Mouse (Mus musculus): ENCODE results near the gene Cnot2. TPM values are rescaled to one million over a fixed set of nuclear protein-coding genes. Genes with fewer than 3 reads are reported as not detected.
"Not testable (repeated sequence)": the region's sequence is repeated elsewhere in the genome, so short reads cannot be mapped to it uniquely, and the experiment has no call there.

The Cnot2 gene
- polyA plus RNA-seq (2015; fragmentation: Nextera tagmentation; extraction: Ambion mirVana): 73.4 and 83.5 TPM in 2 replicates

GRCm38 (mm10) chr10:116581369-116581718, at the start of gene Cnot2:
TSS of gene Cnot2 (minus strand) at chr10:116581511.
- no peaks in the 10 kb centered on the region for H3K4me1 ChIP-seq (replicated peaks; ENCODE audit: insufficient read depth, low read length)
- ATAC-seq (replicated peaks; ENCODE audit: low FRiP score, low read depth) (peak; percentile 86), DNase-seq (ENCODE audit: low spot score) (peak; percentile 89)
- peak within 1 kb of the TSS; percentile 99 for H3K27ac ChIP-seq
- no peak for TF ChIP-seq CTCF (IDR thresholded peaks at IDR 0.05; ENCODE audit: low read depth)
- H3K9ac ChIP-seq (ENCODE audit: low read depth, low read length): peak within 1 kb of the TSS; percentile 96
- H3K4me3 ChIP-seq (replicated peaks; ENCODE audit: low read depth, low read length): peak within 1 kb of the TSS; percentile 90
- peak within 1 kb of the TSS; percentile 57 for H3K4me2 ChIP-seq (ENCODE audit: low read length)
- no peaks in the 10 kb centered on the region for H3K27me3 ChIP-seq (ENCODE audit: insufficient read depth, low read length)
- no peaks in the 10 kb centered on the region for H3K9me3 ChIP-seq (replicated peaks; ENCODE audit: low read length)
- WGBS: under 1% methylated on average over 45 of the region's 47 CpGs
- H3K36me3 ChIP-seq (ENCODE audit: insufficient read depth, low read length): no peaks in the 10 kb centered on the region

GRCm38 (mm10) chr10:116628926-116629325, 47.6 kb upstream of the Cnot2 start:
- ATAC-seq (replicated peaks; ENCODE audit: low FRiP score, low read depth) (no peak), DNase-seq (ENCODE audit: low spot score) (no peak)
- no peaks in the 10 kb centered on the region for H3K36me3 ChIP-seq (ENCODE audit: insufficient read depth, low read length)
- no peak overlapping the region for H3K27ac ChIP-seq
- H3K4me2 ChIP-seq (ENCODE audit: low read length): no peak overlapping the region
- H3K9ac ChIP-seq (ENCODE audit: low read depth, low read length): no peak overlapping the region
- H3K4me1 ChIP-seq (replicated peaks; ENCODE audit: insufficient read depth, low read length): no peaks in the 10 kb centered on the region
- no peak overlapping the region for H3K4me3 ChIP-seq (replicated peaks; ENCODE audit: low read depth, low read length)
- H3K27me3 ChIP-seq (ENCODE audit: insufficient read depth, low read length): no peaks in the 10 kb centered on the region
- no peaks in the 10 kb centered on the region for H3K9me3 ChIP-seq (replicated peaks; ENCODE audit: low read length)
- no peak for TF ChIP-seq CTCF (IDR thresholded peaks at IDR 0.05; ENCODE audit: low read depth)
- WGBS: 87% methylated on average over 5 of the region's 5 CpGs

GRCm38 (mm10) chr10:116626009-116626408, 44.7 kb upstream of the Cnot2 start:
- no peak for DNase-seq (ENCODE audit: low spot score)
- H3K27ac ChIP-seq: no peak overlapping the region
- no peak overlapping the region for H3K9ac ChIP-seq (ENCODE audit: low read depth, low read length)
- H3K36me3 ChIP-seq (ENCODE audit: insufficient read depth, low read length): no peaks in the 10 kb centered on the region
- 85% methylated on average over 1 of the region's 1 CpGs for WGBS
- no peak overlapping the region for H3K4me2 ChIP-seq (ENCODE audit: low read length)
- H3K9me3 ChIP-seq (replicated peaks; ENCODE audit: low read length): peaks cover 4% of the 10 kb centered on the region; the same call in 1 of the 2 replicates
- no peaks in the 10 kb centered on the region for H3K4me1 ChIP-seq (replicated peaks; ENCODE audit: insufficient read depth, low read length)
- H3K4me3 ChIP-seq (replicated peaks; ENCODE audit: low read depth, low read length): no peak overlapping the region
- ATAC-seq (replicated peaks; ENCODE audit: low FRiP score, low read depth): no peak
- no peaks in the 10 kb centered on the region for H3K27me3 ChIP-seq (ENCODE audit: insufficient read depth, low read length)
- no peak for TF ChIP-seq CTCF (IDR thresholded peaks at IDR 0.05; ENCODE audit: low read depth)

GRCm38 (mm10) chr10:116613250-116613649, 31.9 kb upstream of the Cnot2 start:
- H3K4me3 ChIP-seq (replicated peaks; ENCODE audit: low read depth, low read length); H3K4me1 ChIP-seq (replicated peaks; ENCODE audit: insufficient read depth, low read length); H3K4me2 ChIP-seq (ENCODE audit: low read length); H3K27ac ChIP-seq; DNase-seq (ENCODE audit: low spot score); H3K9me3 ChIP-seq (replicated peaks; ENCODE audit: low read length); H3K9ac ChIP-seq (ENCODE audit: low read depth, low read length); ATAC-seq (replicated peaks; ENCODE audit: low FRiP score, low read depth); H3K27me3 ChIP-seq (ENCODE audit: insufficient read depth, low read length); H3K36me3 ChIP-seq (ENCODE audit: insufficient read depth, low read length): not testable (repeated sequence)
- WGBS: 90% methylated on average over 8 of the region's 10 CpGs

GRCm38 (mm10) chr10:116604905-116605162, 23.5 kb upstream of the Cnot2 start:
- no peak for TF ChIP-seq CTCF (IDR thresholded peaks at IDR 0.05; ENCODE audit: low read depth)
- Histone ChIP-seq H3K9ac (ENCODE audit: low read depth, low read length) (no peak overlapping the region), H3K4me3 (replicated peaks; ENCODE audit: low read depth, low read length) (no peak overlapping the region), H3K9me3 (replicated peaks; ENCODE audit: low read length) (no peaks in the 10 kb centered on the region), H3K36me3 (ENCODE audit: insufficient read depth, low read length) (no peaks in the 10 kb centered on the region), H3K4me1 (replicated peaks; ENCODE audit: insufficient read depth, low read length) (no peaks in the 10 kb centered on the region), H3K27me3 (ENCODE audit: insufficient read depth, low read length) (no peaks in the 10 kb centered on the region), H3K27ac (no peak overlapping the region), H3K4me2 (ENCODE audit: low read length) (no peak overlapping the region)
- WGBS: over 99% methylated on average over 4 of the region's 4 CpGs
- DNase-seq (ENCODE audit: low spot score): no peak
- ATAC-seq (replicated peaks; ENCODE audit: low FRiP score, low read depth): no peak

- Histone ChIP-seq H3K36me3 (ENCODE audit: insufficient read depth, low read length) (no peaks in the 10 kb centered on the region), H3K4me2 (ENCODE audit: low read length) (no peak overlapping the region), H3K27me3 (ENCODE audit: insufficient read depth, low read length) (no peaks in the 10 kb centered on the region), H3K4me1 (replicated peaks; ENCODE audit: insufficient read depth, low read length) (no peaks in the 10 kb centered on the region), H3K9me3 (replicated peaks; ENCODE audit: low read length) (no peaks in the 10 kb centered on the region), H3K27ac (no peak overlapping the region), H3K9ac (ENCODE audit: low read depth, low read length) (no peak overlapping the region), H3K4me3 (replicated peaks; ENCODE audit: low read depth, low read length) (no peak overlapping the region)
- DNase-seq (ENCODE audit: low spot score) (no peak), ATAC-seq (replicated peaks; ENCODE audit: low FRiP score, low read depth) (no peak)
- no peak for TF ChIP-seq CTCF (IDR thresholded peaks at IDR 0.05; ENCODE audit: low read depth)
- WGBS: 75% methylated on average over 6 of the region's 6 CpGs
These were observed 23.0 kb upstream of the Cnot2 start for GRCm38 (mm10) chr10:116604081-116604904.

All from kidney, postnatal 0 days (tissue).